Mouse (Mus musculus) megakaryocyte, embryonic 14.5 days (primary cell): Measurements from ENCODE around the gene Thap7.

ENCODE experiments used
- FLI1 ChIP-seq: IDR thresholded peaks from 2 replicates; pipeline ENCODE4 v1.6.1; 2012; ENCODE audit warnings: low read length, inconsistent platforms, mixed read lengths
- GATA1 ChIP-seq: IDR thresholded peaks from 3 replicates; pipeline ENCODE4 v1.6.1; 2012; ENCODE audit warnings: mixed read lengths, low read length, inconsistent platforms, borderline replicate concordance

DNA sequence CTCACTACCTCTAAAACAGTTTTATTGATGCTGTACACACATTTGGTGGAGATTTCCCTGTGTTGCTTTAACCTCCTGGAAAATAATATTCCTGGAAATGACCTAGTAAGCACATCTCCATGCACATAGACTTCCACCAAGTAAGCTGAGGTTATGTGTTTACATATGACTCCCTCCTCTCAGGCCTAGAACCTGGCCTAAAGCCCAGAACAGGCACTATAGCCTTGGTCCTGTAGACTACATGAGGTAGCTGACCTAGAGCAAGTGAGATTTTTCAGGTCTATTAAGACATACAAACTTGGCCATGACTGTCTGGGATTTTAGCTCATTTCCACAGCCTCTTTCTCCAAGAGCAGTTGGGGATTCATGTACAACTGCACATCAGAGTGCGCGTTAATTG is 20.8 kb downstream of the Thap7 start:
- TF ChIP-seq GATA1 = no peak
- TF ChIP-seq FLI1 = no peak
